Mouse (Mus musculus) cerebellum, postnatal 4 days (tissue): ENCODE data around the gene Zfp60.
"Not testable (repeated sequence)": the region's sequence is repeated elsewhere in the genome, so short reads cannot be mapped to it uniquely, and the experiment has no call there.

Experiments used
- DNase-seq, 2 experiments: peaks; one replicate each; pipeline ENCODE4 v3.0.0; 2022; ENCODE audit warnings: low spot score in 2 of 2, mixed read lengths in 1 of 2

Zfp60 gene

DNA sequence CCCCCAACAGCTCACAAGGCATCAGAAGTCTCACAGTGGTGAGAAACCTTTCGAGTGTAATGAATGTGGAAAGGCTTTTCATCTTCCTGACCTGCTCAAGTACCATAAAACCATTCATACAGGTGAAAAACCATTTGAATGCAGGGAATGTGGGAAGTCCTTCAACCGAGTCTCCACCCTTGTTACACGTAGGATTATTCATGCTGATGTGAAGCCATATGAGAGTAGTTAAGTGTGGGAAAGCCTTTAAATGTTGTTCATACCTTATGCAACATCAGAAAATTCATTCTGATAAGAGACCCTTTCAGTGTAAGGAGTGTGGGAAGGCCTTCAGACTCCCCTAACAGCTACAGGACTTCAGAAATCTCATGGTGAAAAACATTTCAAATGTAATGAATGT is 62.7 kb downstream of the Zfp60 start:
- DNase-seq, result not testable (repeated sequence)

DNA sequence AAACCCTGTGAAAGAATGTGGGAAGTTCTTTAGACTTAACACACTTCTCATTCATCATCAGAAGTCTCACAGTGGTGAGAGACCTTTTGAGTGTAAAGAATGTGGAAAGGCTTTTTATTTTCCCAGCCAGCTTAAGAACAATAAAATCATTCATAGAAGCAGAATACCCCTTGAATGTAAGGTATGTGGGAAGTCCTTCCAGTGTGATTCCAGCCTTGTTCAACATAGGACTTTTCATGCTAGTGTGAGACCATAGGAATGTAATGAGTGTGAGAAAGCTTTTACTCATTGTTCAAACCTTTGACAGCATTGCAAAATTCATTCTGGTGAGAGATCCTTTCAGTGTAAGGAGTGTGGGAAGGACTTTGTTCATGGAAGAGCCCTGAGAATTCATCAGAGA is 63.4 kb downstream of the Zfp60 start:
- no peak for DNase-seq

- DNase-seq, result no peak
Observed at GRCm38 (mm10) chr7:27797906-27798811, 67.0 kb downstream of the Zfp60 start.

- no peak for DNase-seq
Observed at GRCm38 (mm10) chr7:27801137-27801536, 69.9 kb downstream of the Zfp60 start.

DNA sequence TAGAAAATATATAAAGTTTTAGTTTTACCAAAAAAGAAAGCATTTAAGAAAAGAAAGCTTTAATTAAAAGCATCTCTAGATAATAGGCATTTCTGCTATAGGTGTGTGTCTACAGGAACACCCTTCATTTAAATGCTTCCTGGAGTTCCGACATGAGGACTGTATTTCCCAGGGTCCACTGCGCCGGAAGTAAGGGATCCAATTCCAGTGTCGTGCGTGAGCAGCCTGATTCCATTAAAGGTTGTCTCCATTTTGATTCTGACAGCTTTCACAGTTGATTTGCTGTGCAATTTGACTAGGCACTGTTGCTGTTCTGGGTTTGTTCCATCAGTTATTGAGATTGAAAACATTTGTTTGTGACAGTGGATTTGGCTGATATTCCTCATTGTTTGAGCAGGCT is 71.8 kb downstream of the Zfp60 start:
- no peak for DNase-seq
